Mouse (Mus musculus): ENCODE measurements around the gene Zfp644. TPM values are rescaled to one million over a fixed set of nuclear protein-coding genes. Genes with fewer than 3 reads are reported as not detected.

Gene Zfp644
- total RNA-seq (2015) (73.1 and 92.7 TPM in 2 replicates), total RNA-seq (2017) (67.8 and 79.0 TPM in 2 replicates)

GRCm38 (mm10) chr5:106696396-106697337, at the start of gene Zfp644:
Zfp644 (minus strand) TSS chr5:106697287.
- ATAC-seq (replicated peaks; ENCODE audit: poor library complexity): peak; percentile 82

GRCm38 (mm10) chr5:106739716-106740115, 42.6 kb upstream of the Zfp644 start:
- ATAC-seq (replicated peaks; ENCODE audit: poor library complexity): no peak

- no peak for ATAC-seq (replicated peaks; ENCODE audit: poor library complexity)
Measured at GRCm38 (mm10) chr5:106723487-106723886, 26.4 kb upstream of the Zfp644 start.

GRCm38 (mm10) chr5:106722771-106723170, 25.7 kb upstream of the Zfp644 start:
- ATAC-seq (replicated peaks; ENCODE audit: poor library complexity): no peak

- no peak for ATAC-seq (replicated peaks; ENCODE audit: poor library complexity)
Measured at GRCm38 (mm10) chr5:106711870-106712277, 14.8 kb upstream of the Zfp644 start.

- no peak for ATAC-seq (replicated peaks; ENCODE audit: poor library complexity)
Measured at GRCm38 (mm10) chr5:106711220-106711726, 14.2 kb upstream of the Zfp644 start.

GRCm38 (mm10) chr5:106710611-106711010, 13.5 kb upstream of the Zfp644 start:
- peak; percentile 64 for ATAC-seq (replicated peaks; ENCODE audit: poor library complexity)

GRCm38 (mm10) chr5:106710085-106710409, 13.0 kb upstream of the Zfp644 start:
- ATAC-seq (replicated peaks; ENCODE audit: poor library complexity): peak; percentile 17

- peak; percentile 77 for ATAC-seq (replicated peaks; ENCODE audit: poor library complexity)
Measured at GRCm38 (mm10) chr5:106709388-106710084, 12.4 kb upstream of the Zfp644 start.

GRCm38 (mm10) chr5:106706363-106706762, 9.3 kb upstream of the Zfp644 start:
- no peak for ATAC-seq (replicated peaks; ENCODE audit: poor library complexity)

GRCm38 (mm10) chr5:106705162-106705561, 8.1 kb upstream of the Zfp644 start:
- peak; percentile 76 for ATAC-seq (replicated peaks; ENCODE audit: poor library complexity)

GRCm38 (mm10) chr5:106695681-106696395, 1.2 kb downstream of the Zfp644 start:
- ATAC-seq (replicated peaks; ENCODE audit: poor library complexity): peak; percentile 50

- no peak for ATAC-seq (replicated peaks; ENCODE audit: poor library complexity)
Measured at GRCm38 (mm10) chr5:106695141-106695540, 1.9 kb downstream of the Zfp644 start.

- no peak for ATAC-seq (replicated peaks; ENCODE audit: poor library complexity)
Measured at GRCm38 (mm10) chr5:106694683-106695082, 2.4 kb downstream of the Zfp644 start.

GRCm38 (mm10) chr5:106693034-106693433, 4.1 kb downstream of the Zfp644 start:
- peak; percentile 49 for ATAC-seq (replicated peaks; ENCODE audit: poor library complexity)

- ATAC-seq (replicated peaks; ENCODE audit: poor library complexity): peak; percentile 27
Measured at GRCm38 (mm10) chr5:106680636-106681458, 16.2 kb downstream of the Zfp644 start.

- peak; percentile 70 for ATAC-seq (replicated peaks; ENCODE audit: poor library complexity)
Measured at GRCm38 (mm10) chr5:106679659-106680058, 17.4 kb downstream of the Zfp644 start.

GRCm38 (mm10) chr5:106678823-106679222, 18.3 kb downstream of the Zfp644 start:
- peak; percentile 49 for ATAC-seq (replicated peaks; ENCODE audit: poor library complexity)

GRCm38 (mm10) chr5:106676784-106677183, 20.3 kb downstream of the Zfp644 start:
- ATAC-seq (replicated peaks; ENCODE audit: poor library complexity): peak; percentile 30

GRCm38 (mm10) chr5:106672597-106672996, 24.5 kb downstream of the Zfp644 start:
- ATAC-seq (replicated peaks; ENCODE audit: poor library complexity): peak; percentile 35; the same call in 1 of the 2 replicates
